Mouse (Mus musculus): ENCODE data around the gene Gnl3.
A peak's percentile ranks its signal among the peaks of the same experiment; 100 is the strongest.

The Gnl3 gene

DNA sequence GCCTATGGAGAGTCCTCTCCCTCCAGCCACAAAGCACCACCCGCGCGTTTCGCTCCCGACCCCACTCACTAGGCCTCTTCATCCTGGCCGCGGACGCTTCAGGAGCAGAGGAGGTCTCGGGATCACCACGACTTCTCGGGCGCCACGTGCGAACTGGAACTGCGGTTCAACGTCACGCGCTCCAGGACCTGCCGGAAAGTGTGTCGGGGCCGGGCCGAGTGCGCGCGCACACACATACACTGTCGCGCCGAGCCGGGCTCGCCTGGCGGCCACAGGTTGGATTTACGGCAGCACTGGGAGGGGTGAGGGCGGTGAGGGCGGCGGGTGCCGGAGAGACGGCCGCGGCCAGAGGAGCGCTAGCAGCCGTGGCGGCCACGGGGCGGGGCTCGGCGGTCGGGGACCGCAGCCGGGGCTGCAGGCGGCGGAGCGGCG is at the start of gene Gnl3, which contains the start of gene Pbrm1:
TSS of gene Gnl3 (minus strand) at position 293 of the 432 bp plus-strand sequence.
TSS of gene Pbrm1 (plus strand) at position 279 of the 432 bp plus-strand sequence.
- peak; percentile 95 for DNase-seq (ENCODE audit: low spot score)

DNA sequence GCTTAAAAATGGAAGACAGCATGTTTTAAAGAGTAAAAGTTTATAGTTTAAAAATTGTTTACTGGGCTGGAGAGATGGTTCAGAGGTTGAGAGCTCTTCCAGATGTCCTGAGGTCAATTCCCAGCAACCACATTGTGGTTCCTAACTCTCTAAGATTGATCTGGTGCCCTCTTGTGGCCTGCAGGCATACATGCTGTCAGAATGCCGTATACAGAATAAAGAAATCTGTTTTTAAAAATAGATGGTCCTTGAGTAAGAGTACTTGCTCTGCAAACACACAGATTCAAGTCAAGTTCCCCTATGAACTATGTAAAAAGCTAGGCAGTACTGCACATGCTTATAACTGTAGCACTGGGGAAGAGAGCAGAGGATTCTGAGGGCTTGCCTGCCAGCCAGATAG is 43.3 kb upstream of the Gnl3 start:
- no peak for DNase-seq (ENCODE audit: low spot score)

GRCm38 (mm10) chr14:31045817-31046216 is 26.9 kb upstream of the Gnl3 start:
- DNase-seq (ENCODE audit: low spot score) = no peak

- no peak for DNase-seq (ENCODE audit: low spot score)
Measured at GRCm38 (mm10) chr14:31045296-31045695, 26.3 kb upstream of the Gnl3 start.

DNA sequence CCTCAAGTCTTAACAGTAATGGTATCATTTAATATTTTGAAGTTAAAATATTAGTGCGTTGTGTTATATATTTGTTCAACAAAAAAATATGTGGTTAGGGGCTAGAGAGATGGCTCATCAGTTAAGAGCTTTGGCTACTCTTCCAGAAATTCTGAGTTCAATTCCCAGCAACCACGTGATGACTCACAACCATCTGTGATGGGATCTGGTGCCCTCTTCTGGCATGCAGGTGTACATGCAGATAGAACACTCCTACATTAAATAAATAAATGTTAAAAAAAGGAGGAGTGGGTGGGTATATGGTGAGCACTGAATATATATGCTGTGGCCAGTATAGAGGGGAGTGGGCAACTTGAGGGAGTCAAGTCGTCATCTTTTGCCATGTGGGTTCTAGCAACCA is 6.8 kb upstream of the Gnl3 start:
- DNase-seq (ENCODE audit: low spot score) = no peak

GRCm38 (mm10) chr14:31022579-31022978 is 3.6 kb upstream of the Gnl3 start:
- DNase-seq (ENCODE audit: low spot score) = no peak

- peak; percentile 65 for DNase-seq (ENCODE audit: low spot score)
Measured at GRCm38 (mm10) chr14:31019331-31020205, 616 bp upstream of the Gnl3 start.

- no peak for DNase-seq (ENCODE audit: low spot score)
Measured at GRCm38 (mm10) chr14:31017854-31018253, 1.1 kb downstream of the Gnl3 start.

GRCm38 (mm10) chr14:31016063-31016462 is 2.9 kb downstream of the Gnl3 start:
- no peak for DNase-seq (ENCODE audit: low spot score)

- DNase-seq (ENCODE audit: low spot score) = no peak
Measured at GRCm38 (mm10) chr14:31013928-31014327, 5.0 kb downstream of the Gnl3 start.

- DNase-seq (ENCODE audit: low spot score) = no peak
Measured at GRCm38 (mm10) chr14:31011588-31011987, 7.4 kb downstream of the Gnl3 start.

- no peak for DNase-seq (ENCODE audit: low spot score)
Measured at GRCm38 (mm10) chr14:31006779-31007178, 12.2 kb downstream of the Gnl3 start.

DNA sequence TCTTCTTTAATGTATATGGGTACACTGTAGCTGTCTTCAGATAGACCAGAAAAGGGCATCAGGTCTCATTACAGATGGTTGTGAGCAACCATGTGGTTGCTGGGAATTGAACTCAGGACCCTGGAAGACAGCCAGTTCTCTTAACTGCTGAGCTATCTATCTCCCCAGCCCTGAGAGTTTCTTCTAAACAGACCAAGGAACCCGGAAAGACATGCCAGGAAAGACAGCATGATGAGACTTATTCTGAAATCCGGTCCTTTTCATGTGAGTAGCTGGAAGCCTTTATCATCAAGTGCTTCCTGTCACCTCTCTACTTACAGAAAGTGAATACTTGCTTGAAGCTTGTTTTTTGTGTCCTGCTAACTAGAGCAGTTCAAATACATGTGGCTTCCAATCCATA is 14.4 kb downstream of the Gnl3 start:
- no peak for DNase-seq (ENCODE audit: low spot score)

GRCm38 (mm10) chr14:31001307-31002205 is 17.4 kb downstream of the Gnl3 start, which contains the start of the genes Glt8d1 and Spcs1:
Glt8d1 (plus strand) TSS chr14:31001400.
Spcs1 (minus strand) TSS chr14:31001672.
- peak; percentile 86 for DNase-seq (ENCODE audit: low spot score)

DNA sequence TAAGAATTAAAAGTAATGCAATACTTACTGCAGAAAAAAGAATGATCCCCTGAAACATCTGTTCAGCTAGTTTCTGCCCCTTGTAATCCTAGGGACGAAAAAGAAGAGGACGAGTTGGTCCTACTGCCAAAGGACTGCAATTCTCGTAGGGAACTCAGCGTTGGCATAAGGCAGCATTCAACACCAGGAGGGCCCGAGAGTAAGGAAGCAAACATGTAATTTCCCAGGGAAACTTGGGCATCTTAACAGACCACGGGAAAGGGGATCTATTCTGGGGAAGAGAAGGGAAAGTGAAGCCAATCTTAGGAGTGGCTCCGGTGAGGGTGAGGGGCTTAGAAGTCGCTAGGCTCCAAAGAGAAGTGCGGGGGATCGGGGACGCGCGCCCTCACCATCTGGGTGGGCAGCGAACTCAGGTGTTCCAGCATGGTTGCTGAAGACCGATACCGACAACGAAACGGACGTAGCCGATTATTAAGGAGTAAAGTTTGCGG is 18.1 kb downstream of the Gnl3 start:
- DNase-seq (ENCODE audit: low spot score) = no peak

- DNase-seq (ENCODE audit: low spot score) = no peak
Measured at GRCm38 (mm10) chr14:31000356-31000755, 18.6 kb downstream of the Gnl3 start.

DNA sequence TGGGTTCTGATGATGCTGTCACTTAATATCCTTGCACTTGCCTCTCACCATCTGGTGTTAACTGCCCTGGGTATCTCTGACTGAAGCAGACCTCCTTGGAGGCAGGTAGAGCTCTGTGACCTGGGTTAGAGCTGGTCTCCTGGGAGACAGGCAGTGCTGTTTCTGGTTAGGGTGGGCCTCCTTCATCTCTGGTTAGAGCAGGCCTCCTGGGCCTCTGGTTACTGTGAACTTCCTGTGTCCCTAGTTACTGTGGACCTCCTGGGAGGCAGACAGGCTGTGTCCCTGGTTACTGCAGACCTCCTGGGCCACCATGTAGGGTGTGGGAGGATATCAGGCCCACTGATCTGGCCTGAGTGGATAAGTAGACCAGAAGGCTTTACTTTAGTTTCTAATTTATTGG is 22.5 kb downstream of the Gnl3 start:
- no peak for DNase-seq (ENCODE audit: low spot score)

GRCm38 (mm10) chr14:30976222-30976621 is 42.7 kb downstream of the Gnl3 start:
- DNase-seq (ENCODE audit: low spot score) = no peak

GRCm38 (mm10) chr14:30974204-30974603 is 44.7 kb downstream of the Gnl3 start:
- peak; percentile 11 for DNase-seq (ENCODE audit: low spot score)

Data from urinary bladder, postnatal 25 days (tissue).